ENCODE assay signal across 10 mouse cellular contexts in the genomic region with DNA sequence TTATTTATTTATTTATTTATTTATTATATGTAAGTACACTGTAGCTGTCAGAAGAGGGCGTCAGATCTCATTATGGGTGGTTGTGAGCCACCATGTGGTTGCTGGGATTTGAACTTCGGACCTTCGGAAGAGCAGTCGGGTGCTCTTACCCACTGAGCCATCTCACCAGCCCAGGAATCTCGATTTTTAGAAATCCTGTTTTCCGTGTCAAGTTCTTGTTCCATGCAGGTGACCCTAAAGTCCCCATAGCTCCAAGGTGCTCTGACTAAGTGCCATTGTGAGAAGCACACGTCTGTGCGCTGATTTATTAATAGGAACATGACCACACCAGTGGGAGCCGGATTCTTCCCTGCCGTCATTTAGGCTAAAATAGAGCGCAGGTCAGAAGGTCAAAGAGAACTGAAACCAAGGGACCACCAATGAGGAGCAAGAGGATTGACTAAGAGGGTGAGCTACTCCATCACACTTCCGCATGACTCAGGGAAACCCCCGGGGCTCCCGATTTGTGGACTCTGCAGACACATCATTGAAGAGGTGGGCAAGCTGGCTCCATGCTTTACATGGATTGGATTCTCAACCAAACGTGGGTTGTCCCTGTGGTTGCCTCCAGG. TPM values are rescaled to one million over a fixed set of nuclear protein-coding genes. Genes with fewer than 3 reads are reported as not detected.
DNase-seq lines count a peak whose midpoint lies in the region; ATAC-seq lines count a peak whose summit lies in the region.
"Had no signal": no experiment of that assay in that cellular context is flagged by ENCODE, and none has a peak within 500 bp of the region (broad histone marks: within the 10 kb centered on the region; RNA-seq: fewer than 3 reads in every experiment).

No protein-coding gene starts in this region.

- H3K4me1 ChIP-seq in heart, embryonic 15.5 days (replicated peaks): peaks cover 28% of the 10 kb centered on the region
- H3K4me1 ChIP-seq in hindbrain, embryonic 14.5 days (replicated peaks; ENCODE audit: control insufficient read depth, insufficient read depth, low read length): no peaks in the 10 kb centered on the region

- H3K9ac ChIP-seq in heart, embryonic 15.5 days: no peak overlapping the region
- H3K9ac ChIP-seq in hindbrain, embryonic 14.5 days: no peak overlapping the region
- H3K9ac ChIP-seq: hindbrain, embryonic 15.5 days had no signal

- H3K4me3 ChIP-seq in heart, embryonic 15.5 days: no peak overlapping the region
- no peak overlapping the region for H3K4me3 ChIP-seq in hindbrain, embryonic 14.5 days (replicated peaks; ENCODE audit: low read length)
- H3K4me3 ChIP-seq: hindbrain, embryonic 15.5 days had no signal

- H3K27me3 ChIP-seq in heart, embryonic 15.5 days: no peaks in the 10 kb centered on the region
- H3K27me3 ChIP-seq in hindbrain, embryonic 14.5 days (ENCODE audit: control insufficient read depth, insufficient read depth, low read length): no peaks in the 10 kb centered on the region
- H3K27me3 ChIP-seq: hindbrain, embryonic 15.5 days had no signal

- H3K4me2 ChIP-seq in heart, embryonic 15.5 days: no peak overlapping the region
- H3K4me2 ChIP-seq in hindbrain, embryonic 14.5 days (replicated peaks): no peak overlapping the region
- H3K4me2 ChIP-seq: hindbrain, embryonic 15.5 days had no signal

- peak overlapping the region; percentile 20; the same call in 1 of the 2 replicates for H3K27ac ChIP-seq in heart, embryonic 15.5 days
- H3K27ac ChIP-seq in hindbrain, embryonic 14.5 days: no peak overlapping the region
- H3K27ac ChIP-seq: hindbrain, embryonic 15.5 days had no signal

- H3K9me3 ChIP-seq in heart, embryonic 15.5 days (replicated peaks): no peaks in the 10 kb centered on the region
- H3K9me3 ChIP-seq in hindbrain, embryonic 14.5 days (ENCODE audit: control insufficient read depth, low read length): no peaks in the 10 kb centered on the region
- H3K9me3 ChIP-seq: hindbrain, embryonic 15.5 days had no signal

- DNase-seq in kidney, adult 9 months: peak; percentile 31
- no peak for DNase-seq in kidney, postnatal 10 days
- peak; percentile 87 for DNase-seq in R1 (ENCODE audit: low read depth, low spot score)
- no peak for DNase-seq in retina, embryonic 14.5 days (ENCODE audit: low spot score)
- no peak for DNase-seq in hindbrain, embryonic 14.5 days (ENCODE audit: low spot score)
- DNase-seq in cerebellum, postnatal 10 days: no peak
- DNase-seq: cerebellum, adult 11 months had no signal

- ATAC-seq in heart, embryonic 15.5 days (replicated peaks; ENCODE audit: insufficient number of reproducible peaks, insufficient read depth, low FRiP score, low read depth): no peak
- ATAC-seq in megakaryocyte, adult 5-6 weeks (ENCODE audit: poor library complexity, severe bottlenecking): peak; percentile 69
- no peak for ATAC-seq in hindbrain, embryonic 14.5 days (ENCODE audit: low FRiP score)

- no peaks in the 10 kb centered on the region for H3K36me3 ChIP-seq in heart, embryonic 15.5 days
- no peaks in the 10 kb centered on the region for H3K36me3 ChIP-seq in hindbrain, embryonic 14.5 days (replicated peaks; ENCODE audit: control insufficient read depth, insufficient read depth)
- H3K36me3 ChIP-seq: hindbrain, embryonic 15.5 days had no signal

- 56% methylated on average over 15 of the region's 15 CpGs for WGBS in heart, embryonic 15.5 days
- WGBS in hindbrain, embryonic 14.5 days: 82% methylated on average over 15 of the region's 15 CpGs

RNA-seq across cellular contexts. Expression of a gene that starts 4.5 kb away (rescaled TPM):
- 35.6 and 49.4 TPM in 2 replicates for polyA plus RNA-seq in heart, embryonic 15.5 days (2015; fragmentation: Nextera tagmentation; extraction: Ambion mirVana)
- total RNA-seq in megakaryocyte, adult 5-6 weeks (2015): 246 and 291 TPM in 2 replicates
- 287 and 303 TPM in 2 replicates for total RNA-seq in megakaryocyte, adult 5-6 weeks (2017)
- polyA plus RNA-seq in hindbrain, embryonic 14.5 days (2014; fragmentation: Nextera tagmentation; extraction: Ambion mirVana): 19.6 and 24.7 TPM in 2 replicates

RNA-seq across cellular contexts. Expression of a gene that starts 30.4 kb away (rescaled TPM):
- 1.8 and 2.0 TPM in 2 replicates for polyA plus RNA-seq in heart, embryonic 15.5 days (2015; fragmentation: Nextera tagmentation; extraction: Ambion mirVana)
- 1.6 and 2.0 TPM in 2 replicates for total RNA-seq in megakaryocyte, adult 5-6 weeks (2015)
- 1.5 and 2.9 TPM in 2 replicates for total RNA-seq in megakaryocyte, adult 5-6 weeks (2017)
- 4.1 and 4.4 TPM in 2 replicates for polyA plus RNA-seq in hindbrain, embryonic 14.5 days (2014; fragmentation: Nextera tagmentation; extraction: Ambion mirVana)

Comparison
In these comparisons a context has a peak if more than half of its experiments do, and no peak if none do; other contexts are left out.
1. DNase-seq: peak in kidney, adult 9 months (single experiment) and R1 (single experiment); none in kidney, postnatal 10 days (single experiment), retina, embryonic 14.5 days (single experiment), hindbrain, embryonic 14.5 days (single experiment) and cerebellum, postnatal 10 days (0 of 2).